Mouse (Mus musculus): ENCODE results near the gene Rsbn1.

Rsbn1 gene

GRCm38 (mm10) chr3:103944794-103945562, 31.1 kb downstream of the Rsbn1 start:
- DNase-seq (ENCODE audit: extremely low read depth, low read depth, low spot score), result no peak

DNA sequence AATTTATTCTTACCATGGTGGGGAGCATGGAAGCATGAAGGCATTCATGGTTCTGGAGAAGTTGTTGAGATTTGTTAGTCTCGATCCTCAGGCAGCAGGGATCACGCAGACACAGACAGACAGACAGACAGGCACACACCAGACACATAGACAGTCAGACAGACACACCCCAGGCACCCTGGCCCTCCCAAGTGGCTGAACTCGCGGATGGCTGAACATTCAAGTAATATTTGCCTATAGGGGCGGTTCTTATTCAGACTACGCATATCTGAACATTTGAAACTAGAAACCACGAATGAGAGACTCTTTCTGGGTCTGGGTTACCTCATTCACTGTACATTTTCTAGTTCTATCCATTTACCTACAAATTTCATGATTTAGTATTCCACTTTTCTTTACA, 34.7 kb downstream of the Rsbn1 start:
- DNase-seq (ENCODE audit: extremely low read depth, low read depth, low spot score), result no peak

DNA sequence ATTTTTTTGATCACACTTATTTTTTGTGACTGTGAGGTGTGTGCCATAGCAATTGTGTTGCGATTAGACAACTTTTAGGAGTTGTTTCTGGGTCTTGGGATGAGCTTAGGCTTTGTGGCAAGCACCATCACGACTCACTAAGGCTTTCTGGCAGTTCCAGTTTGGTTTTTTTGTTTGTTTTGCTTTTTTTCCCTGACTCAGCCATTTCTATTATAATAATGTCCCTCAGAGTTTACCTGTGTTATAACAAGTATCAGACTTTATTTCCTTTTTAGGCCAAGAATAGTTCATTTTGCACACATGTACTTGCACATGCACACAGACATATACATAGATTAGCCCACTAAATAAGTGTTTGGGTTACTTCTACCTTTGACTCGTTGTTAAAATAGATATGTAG, 46.7 kb downstream of the Rsbn1 start:
- no peak for DNase-seq (ENCODE audit: extremely low read depth, low read depth, low spot score)

- DNase-seq (ENCODE audit: extremely low read depth, low read depth, low spot score), result no peak
Measured at GRCm38 (mm10) chr3:103967231-103967630, 53.3 kb downstream of the Rsbn1 start.

- DNase-seq (ENCODE audit: extremely low read depth, low read depth, low spot score), result no peak
Measured at GRCm38 (mm10) chr3:103967861-103968691, 54.2 kb downstream of the Rsbn1 start, which contains the start of gene Phtf1. Gene Phtf1, plus strand, starts transcription at chr3:103968110.

DNA sequence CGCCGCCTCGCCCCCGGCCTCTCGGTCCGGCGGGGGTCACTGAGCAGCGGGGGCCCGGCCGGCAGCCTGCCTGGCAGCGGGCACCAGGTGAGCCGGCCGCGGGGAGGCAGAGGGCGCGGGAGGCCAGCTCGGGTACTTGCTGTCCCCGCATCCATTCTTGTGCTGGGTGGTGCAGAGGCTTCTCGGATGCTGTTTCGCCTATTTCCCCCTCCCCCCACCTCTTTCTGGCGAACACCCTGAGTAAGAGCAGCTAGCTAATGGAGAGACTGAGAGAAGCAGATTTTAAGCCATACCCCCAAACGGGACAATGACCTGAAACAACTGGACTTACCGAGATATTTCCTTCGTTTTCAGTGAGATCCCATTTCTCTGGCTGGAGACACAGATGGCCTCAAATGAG, 54.8 kb downstream of the Rsbn1 start:
- no peak for DNase-seq (ENCODE audit: extremely low read depth, low read depth, low spot score)

DNA sequence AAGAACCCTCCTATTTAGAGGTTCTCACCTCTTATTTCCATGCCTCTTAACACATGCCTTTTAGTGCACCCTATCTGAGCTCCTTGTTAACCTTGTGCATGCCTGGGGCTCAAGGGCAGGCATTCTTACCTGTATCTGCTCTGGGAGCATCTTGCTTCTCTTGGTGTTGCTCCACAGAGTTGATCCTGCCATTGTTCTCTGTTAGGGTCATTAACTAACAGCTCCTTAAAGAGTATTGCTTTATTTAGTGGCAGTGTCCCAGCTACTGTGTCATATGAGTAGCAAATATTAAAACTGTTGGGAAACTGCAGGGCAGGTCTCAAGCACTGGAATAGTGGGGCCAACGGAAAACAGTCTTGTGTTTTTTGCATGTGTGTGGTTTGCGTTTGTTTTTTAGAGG, 57.2 kb downstream of the Rsbn1 start:
- peak; percentile 87 for DNase-seq (ENCODE audit: extremely low read depth, low read depth, low spot score)

GRCm38 (mm10) chr3:103984556-103984955, 70.6 kb downstream of the Rsbn1 start:
- DNase-seq (ENCODE audit: extremely low read depth, low read depth, low spot score), result no peak

- DNase-seq (ENCODE audit: extremely low read depth, low read depth, low spot score), result peak; percentile 70
Measured at GRCm38 (mm10) chr3:103985194-103985593, 71.3 kb downstream of the Rsbn1 start.

- DNase-seq (ENCODE audit: extremely low read depth, low read depth, low spot score), result no peak
Measured at GRCm38 (mm10) chr3:103987831-103988432, 74.0 kb downstream of the Rsbn1 start.

GRCm38 (mm10) chr3:103989352-103989751, 75.4 kb downstream of the Rsbn1 start:
- no peak for DNase-seq (ENCODE audit: extremely low read depth, low read depth, low spot score)

DNA sequence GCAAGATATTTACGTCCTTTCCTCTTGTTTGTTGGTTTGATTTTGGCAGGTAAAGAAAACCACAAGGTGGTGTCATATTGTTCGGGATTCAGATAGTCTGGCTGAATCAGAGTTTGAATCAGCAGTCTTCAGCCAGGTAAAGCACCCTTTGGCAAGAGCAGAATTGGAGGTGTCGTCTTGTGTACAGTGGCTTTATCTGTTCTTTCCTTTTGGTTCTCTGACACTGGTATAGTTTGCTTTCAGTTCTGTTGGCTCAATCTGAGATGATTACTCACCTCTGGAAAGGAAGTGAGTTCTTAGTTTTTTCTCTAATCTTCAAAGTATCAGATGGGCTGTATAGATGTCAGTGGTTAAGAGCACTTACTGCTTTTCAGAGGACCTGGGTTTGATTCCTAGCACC, 77.4 kb downstream of the Rsbn1 start:
- no peak for DNase-seq (ENCODE audit: extremely low read depth, low read depth, low spot score)

DNA sequence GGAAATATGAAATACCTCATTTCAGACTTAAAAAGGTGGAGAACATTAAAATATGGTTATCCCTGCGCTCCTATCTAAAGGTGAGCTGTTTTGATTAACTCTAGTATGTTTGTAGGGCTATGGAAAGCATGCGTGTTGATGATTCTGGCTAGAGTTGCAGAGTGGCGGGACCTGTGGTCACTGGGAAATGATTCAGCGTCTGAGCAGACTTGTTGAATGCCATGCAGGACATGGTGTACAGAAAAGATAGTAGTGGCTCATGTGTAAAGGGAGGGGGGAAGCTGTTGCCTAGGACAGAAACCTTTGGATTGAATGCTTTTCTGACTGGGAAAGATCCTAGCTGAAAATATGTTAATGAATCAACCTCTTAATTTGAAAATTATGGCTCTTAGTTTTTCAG, 84.8 kb downstream of the Rsbn1 start:
- no peak for DNase-seq (ENCODE audit: extremely low read depth, low read depth, low spot score)

DNA sequence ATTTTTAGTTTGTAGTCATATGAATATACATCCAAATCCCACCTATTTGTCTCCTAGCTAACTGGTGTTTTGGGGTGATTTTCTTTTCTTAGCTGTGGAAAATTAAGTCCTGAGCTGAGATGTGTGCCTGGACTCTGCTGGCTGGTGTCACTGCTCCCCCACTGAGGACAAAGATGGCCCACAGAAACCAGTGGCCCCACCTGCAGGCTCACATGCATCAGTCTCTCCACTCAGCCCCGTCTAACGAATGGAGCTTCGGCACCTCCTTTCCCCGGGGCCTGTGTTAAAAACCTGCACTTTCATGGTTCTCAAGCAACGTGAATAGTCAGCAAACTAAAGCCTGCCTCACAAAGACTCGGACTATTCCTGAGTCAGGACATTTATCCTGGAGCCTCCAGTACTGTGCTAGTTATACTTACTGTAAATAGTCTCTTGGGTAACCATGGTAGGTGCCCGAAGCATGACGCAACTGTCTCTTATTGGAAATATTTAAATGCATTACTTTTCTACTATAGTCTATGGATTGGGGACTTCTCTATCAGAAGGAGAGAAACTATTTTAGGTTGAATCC, 93.1 kb downstream of the Rsbn1 start:
- DNase-seq (ENCODE audit: extremely low read depth, low read depth, low spot score), result no peak

- DNase-seq (ENCODE audit: extremely low read depth, low read depth, low spot score), result no peak
Measured at GRCm38 (mm10) chr3:104007479-104007878, 93.6 kb downstream of the Rsbn1 start.

DNA sequence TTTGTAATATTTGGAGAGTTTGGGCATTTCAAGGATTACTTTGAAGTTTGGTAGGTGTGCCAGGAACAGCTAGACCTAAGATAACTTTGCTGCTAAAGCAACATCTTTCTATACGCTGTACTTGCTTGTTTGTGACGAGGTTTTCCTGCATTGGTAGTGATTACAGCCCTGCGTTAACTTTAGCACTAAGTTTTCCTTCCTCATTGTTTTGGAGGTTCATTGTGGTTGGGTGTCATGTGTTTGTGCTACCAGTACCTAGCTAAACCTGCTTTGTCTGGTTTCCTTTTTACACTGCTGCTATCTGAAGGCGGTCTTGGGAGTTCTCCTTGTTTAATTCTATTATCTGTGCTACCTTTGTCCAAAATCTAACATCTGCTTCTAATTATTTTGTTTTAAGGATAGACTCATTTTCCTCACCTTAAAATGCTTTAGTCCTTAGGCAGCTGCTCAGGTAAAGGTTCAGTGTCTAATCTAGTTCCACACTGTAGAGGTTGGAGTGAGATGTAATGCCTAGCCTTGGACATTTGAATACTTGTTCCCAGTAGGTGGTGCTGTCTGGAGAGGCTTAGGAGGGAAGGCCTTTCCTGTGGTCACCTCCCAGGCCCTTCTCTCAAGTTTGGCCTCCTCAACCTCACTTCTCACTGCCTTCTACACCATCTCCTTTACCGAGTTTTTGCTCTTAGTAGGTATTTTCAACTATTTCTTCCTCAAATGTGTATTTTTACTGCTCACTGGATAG, 96.2 kb downstream of the Rsbn1 start:
- no peak for DNase-seq (ENCODE audit: extremely low read depth, low read depth, low spot score)

GRCm38 (mm10) chr3:104011972-104012371, 98.1 kb downstream of the Rsbn1 start:
- no peak for DNase-seq (ENCODE audit: extremely low read depth, low read depth, low spot score)
